Mouse (Mus musculus) MN1 (cell line): ENCODE measurements around the gene Gpsm1.

Source experiments
- DNase-seq: peaks from one replicate; pipeline ENCODE4 v3.0.0-alpha.2; 2016; ENCODE audit warnings: low spot score

The Gpsm1 gene

DNA sequence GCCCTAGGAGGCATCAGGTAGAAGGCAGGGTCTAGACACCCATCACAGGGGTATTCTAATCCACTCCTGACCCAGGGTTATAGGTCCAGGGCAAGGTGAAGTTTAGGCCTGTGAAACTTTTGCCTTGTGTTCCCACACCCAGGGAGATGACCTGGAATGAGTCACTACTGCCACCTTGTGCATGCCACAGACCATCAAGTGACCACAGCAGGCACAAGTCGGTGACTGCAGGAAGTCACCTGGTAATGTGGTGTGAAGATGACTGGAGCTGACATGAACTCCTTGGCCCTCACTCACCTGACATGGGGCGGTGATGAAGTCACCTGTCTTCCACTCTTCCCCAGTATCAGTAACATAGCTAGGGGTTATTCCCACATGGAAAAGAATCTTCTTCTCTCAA lies 2.5 kb upstream of the Gpsm1 start:
- no peak for DNase-seq

- no peak for DNase-seq
These were observed 1.9 kb upstream of the Gpsm1 start for GRCm38 (mm10) chr2:26313394-26313793.

GRCm38 (mm10) chr2:26314281-26315071 lies 839 bp upstream of the Gpsm1 start:
- DNase-seq: no peak

GRCm38 (mm10) chr2:26315925-26316311 lies 603 bp downstream of the Gpsm1 start:
- peak; percentile 44 for DNase-seq

- peak; percentile 48 for DNase-seq
These were observed 1.4 kb downstream of the Gpsm1 start for GRCm38 (mm10) chr2:26316576-26317246.

- DNase-seq: no peak
These were observed 2.1 kb downstream of the Gpsm1 start for GRCm38 (mm10) chr2:26317371-26317770.

GRCm38 (mm10) chr2:26317991-26318672 lies 2.8 kb downstream of the Gpsm1 start:
- DNase-seq: no peak

DNA sequence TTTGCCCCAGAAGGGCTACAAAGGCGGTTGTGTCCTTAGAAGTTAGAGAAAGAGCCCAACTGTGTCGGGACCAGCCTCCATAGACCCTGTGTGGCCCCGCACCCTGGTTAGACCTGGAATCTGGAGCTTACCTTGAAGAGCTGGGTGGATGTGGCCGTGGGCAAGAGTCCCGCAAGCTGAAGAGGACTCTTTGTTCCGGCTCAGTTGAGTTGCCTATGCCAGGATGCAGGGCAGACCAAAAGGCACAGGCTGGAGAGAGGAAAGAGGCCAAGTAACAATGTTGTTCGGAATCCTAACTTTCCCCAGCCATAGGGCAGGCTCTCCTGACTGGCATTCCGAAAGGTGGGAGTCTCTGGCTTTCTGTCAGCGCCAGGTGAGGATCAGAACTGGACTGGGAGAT lies 3.8 kb downstream of the Gpsm1 start:
- no peak for DNase-seq

- peak; percentile 53 for DNase-seq
These were observed 4.4 kb downstream of the Gpsm1 start for GRCm38 (mm10) chr2:26319519-26320244.

DNA sequence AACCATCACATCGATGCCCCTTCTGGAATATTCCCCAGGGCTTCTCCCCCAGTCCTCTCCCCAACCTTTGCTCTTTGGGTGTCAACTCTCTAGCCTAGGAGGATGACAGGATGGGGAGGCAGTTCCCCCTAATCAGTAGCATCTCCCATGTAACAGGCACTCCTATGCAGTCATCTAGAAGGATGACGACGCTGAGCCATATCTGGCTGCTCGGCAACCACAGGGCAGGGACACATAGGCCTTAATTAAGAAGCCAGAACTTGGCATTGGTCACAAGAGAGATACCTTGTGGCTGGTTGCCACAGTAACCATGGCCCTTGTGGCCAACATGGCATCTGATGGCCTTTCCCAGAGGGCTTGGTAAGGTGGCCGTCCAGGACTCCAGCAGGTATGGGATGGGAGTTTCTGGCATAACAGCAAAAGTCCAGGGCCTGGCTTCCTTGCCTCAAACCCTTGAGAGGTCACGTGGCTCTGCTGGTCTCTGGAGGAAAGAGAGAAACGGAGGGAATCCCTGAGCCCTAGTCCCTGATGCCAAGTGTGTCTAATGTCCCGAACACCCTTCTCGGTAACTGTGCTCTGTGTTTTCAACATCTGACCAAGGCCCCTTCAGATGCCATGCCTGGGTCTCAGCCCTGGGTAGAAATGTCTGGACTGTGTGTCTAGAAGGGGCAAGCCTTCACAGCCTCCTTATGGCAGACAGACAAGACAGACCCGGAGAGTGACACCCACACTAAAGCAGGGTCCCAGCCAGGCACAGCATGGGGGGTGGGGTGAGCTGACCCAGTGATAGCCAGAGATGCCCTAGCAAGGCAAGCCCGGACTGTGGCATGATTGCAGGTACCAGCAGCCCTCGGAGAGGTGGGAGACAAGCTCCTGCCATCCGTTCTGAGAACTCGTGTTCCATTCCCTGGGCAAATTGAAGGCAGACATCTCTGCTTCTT lies 5.2 kb downstream of the Gpsm1 start:
- DNase-seq: peak; percentile 68

DNA sequence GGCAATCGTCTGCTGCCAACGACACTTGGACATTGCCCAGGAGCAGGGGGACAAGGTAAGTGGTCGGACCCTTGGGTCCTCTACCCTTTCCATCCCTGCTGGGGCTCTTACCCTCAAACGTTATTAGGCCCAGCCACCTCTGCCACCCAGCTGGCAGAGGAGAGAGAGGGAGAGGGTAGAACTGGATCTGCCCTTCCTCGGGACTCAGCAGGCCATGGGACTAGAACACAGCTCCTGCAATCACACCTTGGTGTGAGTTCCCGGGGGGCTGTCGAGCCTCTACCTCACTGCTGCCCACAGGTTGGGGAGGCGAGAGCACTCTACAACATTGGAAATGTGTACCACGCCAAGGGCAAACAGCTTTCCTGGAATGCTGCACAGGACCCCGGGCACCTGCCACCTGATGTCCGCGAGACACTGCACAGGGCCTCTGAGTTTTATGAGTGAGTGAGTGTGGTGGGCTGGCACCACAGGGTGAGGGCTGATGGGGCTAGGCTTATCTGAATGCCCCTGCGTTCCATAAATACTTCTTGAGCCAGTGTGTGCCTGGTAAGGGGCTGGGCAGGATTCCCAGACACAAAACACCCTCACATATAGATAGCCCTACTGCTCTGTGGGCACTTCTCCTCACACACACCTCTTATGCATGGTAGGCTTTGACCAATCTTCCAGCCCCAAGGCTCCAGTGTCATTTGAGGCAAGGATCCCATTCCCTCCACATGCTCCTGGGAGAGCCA lies 8.4 kb downstream of the Gpsm1 start:
- DNase-seq: no peak

DNA sequence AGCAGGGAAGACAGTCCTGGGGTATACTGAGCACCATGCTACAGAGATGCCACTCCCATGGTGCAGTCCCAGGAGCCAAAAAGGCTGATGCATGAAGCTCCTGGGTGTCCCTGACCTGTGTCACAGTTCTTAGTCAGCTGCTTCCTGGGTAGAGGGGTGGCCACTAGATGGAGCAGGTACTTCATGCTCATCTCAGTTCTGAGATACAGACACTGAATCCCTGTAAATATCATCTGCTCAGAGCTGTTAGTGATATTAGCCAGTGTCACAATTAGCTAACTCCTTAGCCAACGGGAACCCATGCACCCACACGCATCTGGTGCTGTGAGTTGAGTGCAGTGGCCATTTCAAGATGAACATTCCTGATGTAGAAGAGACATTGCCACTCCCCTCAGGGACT lies 9.6 kb downstream of the Gpsm1 start:
- DNase-seq: peak; percentile 76

GRCm38 (mm10) chr2:26325386-26326181 lies 10.3 kb downstream of the Gpsm1 start:
- DNase-seq: peak; percentile 81

DNA sequence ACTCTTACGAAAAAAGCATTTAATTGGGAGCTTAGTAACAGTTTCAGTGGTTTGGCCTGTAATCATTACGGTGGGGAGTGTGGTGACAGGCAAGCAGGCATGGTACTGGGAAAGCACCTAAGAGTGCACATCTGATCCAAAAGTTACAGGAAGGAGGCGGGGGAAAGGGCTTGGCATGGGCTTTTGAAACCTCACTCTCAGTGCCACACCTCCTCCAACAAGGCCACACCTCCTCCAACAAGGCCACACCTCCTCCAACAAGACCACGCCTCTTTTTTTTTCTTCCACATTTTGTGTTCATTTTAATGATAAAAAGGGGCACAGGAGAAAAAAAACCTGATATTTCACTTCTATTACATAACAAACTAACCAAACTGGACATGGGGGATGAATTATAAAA lies 12.5 kb downstream of the Gpsm1 start:
- DNase-seq: no peak

GRCm38 (mm10) chr2:26329402-26329801 lies 14.1 kb downstream of the Gpsm1 start:
- DNase-seq: peak; percentile 84

DNA sequence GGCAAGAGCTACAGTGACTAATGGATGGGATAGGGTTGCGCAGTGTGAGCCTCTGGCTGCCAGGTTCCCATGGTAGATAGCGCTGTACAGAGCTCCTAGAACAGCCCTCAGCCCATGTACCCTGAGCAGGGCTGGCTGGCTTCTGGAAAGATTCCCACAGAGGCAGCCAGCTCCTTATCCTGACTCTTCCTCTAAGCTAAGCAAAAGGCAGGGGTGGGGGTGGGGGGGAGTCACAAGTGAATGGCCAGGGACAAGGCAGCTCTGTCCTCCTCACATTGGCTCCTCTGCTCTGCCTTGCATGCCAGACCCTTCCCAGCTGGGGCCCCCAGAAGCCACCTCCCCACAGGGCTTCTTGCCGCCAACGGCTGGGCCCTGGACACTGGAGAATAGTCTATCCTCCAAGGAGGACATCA lies 14.7 kb downstream of the Gpsm1 start:
- DNase-seq: no peak

DNA sequence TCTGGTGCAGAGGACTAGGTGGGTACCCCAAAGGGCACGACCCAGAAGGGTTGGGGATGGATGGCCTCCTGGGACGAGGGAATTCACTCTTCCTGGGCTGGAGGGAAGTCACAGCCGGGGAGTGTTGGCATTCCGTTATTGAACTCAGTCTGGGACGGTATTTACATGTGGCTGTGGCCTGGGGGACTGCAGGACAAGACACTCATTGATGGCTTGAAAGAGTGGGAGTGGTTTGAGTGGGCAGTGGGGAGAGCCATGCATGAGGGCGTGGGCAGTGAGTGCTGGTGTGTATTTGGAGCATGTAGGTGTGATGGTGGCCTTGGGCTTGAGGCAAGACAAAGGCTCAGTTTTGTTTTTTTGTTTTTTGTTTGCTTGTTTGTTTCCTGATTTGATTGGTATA lies 15.4 kb downstream of the Gpsm1 start:
- DNase-seq: no peak

DNA sequence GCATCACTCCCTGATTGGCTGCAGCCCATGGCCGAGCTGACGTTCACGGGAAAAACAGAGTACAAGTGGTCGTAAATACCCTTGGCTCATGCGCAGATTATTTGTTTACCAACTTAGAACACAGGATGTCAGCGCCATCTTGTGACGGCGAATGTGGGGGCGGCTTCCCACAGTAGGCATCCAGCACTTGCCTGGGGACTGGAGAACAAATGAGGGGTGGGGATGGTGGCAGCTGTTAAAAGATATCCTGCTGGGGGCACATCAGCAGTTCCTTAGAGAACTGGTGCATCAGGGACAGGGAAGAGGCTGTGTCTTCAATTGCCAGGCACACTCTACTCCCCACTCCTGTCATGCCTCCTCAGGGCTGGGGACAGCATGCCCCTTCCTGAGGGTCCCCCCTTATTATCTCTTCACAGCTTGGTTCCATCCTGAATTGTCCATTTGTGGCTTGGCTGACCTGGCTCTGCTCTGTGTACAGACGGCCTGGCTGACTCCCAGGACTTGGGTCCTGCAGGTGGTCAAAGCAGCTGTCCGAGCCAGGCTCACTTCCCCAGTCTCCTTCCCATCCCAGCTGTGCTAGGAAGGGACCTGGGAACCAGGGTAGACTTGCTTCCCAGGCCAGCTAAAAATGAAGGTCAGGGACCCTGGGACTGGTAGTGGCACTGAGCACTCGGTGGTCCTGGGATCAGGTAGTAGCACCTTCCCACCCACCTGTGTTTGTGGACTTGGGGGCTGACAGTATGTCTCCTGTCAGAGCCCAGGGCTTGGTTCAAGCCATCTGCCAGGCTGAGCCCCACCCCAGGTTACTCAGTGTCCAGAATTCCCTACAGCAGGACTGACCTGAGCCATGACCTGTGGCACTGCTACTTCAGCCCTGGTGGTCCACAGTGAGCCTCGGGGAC lies 23.2 kb downstream of the Gpsm1 start:
- DNase-seq: no peak

- DNase-seq: no peak
These were observed 23.9 kb downstream of the Gpsm1 start for GRCm38 (mm10) chr2:26339204-26339551.
